Mouse (Mus musculus): ENCODE data around the gene Il17ra.

GRCm38 (mm10) chr6:120486051-120486510 lies 23.0 kb downstream of the Il17ra start:
- TF ChIP-seq CTCF (conservative IDR thresholded peaks at IDR 0.05; ENCODE audit: low read length) (no peak), NANOG (IDR thresholded peaks at IDR 0.05; ENCODE audit: borderline replicate concordance, low read length) (no peak), POU5F1 (IDR thresholded peaks at IDR 0.05; ENCODE audit: borderline replicate concordance, low read length) (no peak)
